ENCODE assay signal across 10 mouse cellular contexts in genomic region chr2:118179873-118180585, GRCm38 (mm10).
DNase-seq lines count a peak whose midpoint lies in the region; ATAC-seq lines count a peak whose summit lies in the region.
"Had no signal": no experiment of that assay in that cellular context is flagged by ENCODE, and none has a peak within 500 bp of the region (broad histone marks: within the 10 kb centered on the region; RNA-seq: fewer than 3 reads in every experiment).

No protein-coding gene starts in this region.

- H3K9me3 ChIP-seq in kidney, embryonic 15.5 days (replicated peaks), result no peaks in the 10 kb centered on the region
- H3K9me3 ChIP-seq in embryonic facial prominence, embryonic 15.5 days (replicated peaks), result no peaks in the 10 kb centered on the region
- H3K9me3 ChIP-seq in intestine, embryonic 15.5 days, result no peaks in the 10 kb centered on the region
- no peaks in the 10 kb centered on the region for H3K9me3 ChIP-seq in neural tube, embryonic 13.5 days
- H3K9me3 ChIP-seq: G1E had no signal

- H3K4me3 ChIP-seq in kidney, embryonic 15.5 days (replicated peaks), result peak overlapping the region; percentile 27
- H3K4me3 ChIP-seq in embryonic facial prominence, embryonic 15.5 days (replicated peaks), result peak overlapping the region; percentile 12; the same call in 1 of the 2 replicates
- no peak overlapping the region for H3K4me3 ChIP-seq in intestine, embryonic 15.5 days (replicated peaks)
- peak overlapping the region; percentile 17; the same call in 1 of the 2 replicates for H3K4me3 ChIP-seq in neural tube, embryonic 13.5 days
- H3K4me3 ChIP-seq: megakaryocyte, embryonic 14.5 days had no signal

- ATAC-seq in kidney, embryonic 15.5 days (replicated peaks; ENCODE audit: low FRiP score), result peak; percentile 52; the same call in 1 of the 2 replicates
- no peak for ATAC-seq in embryonic facial prominence, embryonic 15.5 days (ENCODE audit: insufficient number of reproducible peaks, low FRiP score, low TSS enrichment, low read depth)
- ATAC-seq in intestine, embryonic 15.5 days, result no peak
- ATAC-seq in neural tube, embryonic 13.5 days (ENCODE audit: low read depth), result no peak
- no peak for ATAC-seq in activated CD4-positive, CD25-positive, alpha-beta regulatory T cell, adult 4 months

- H3K4me2 ChIP-seq in kidney, embryonic 15.5 days, result peak overlapping the region; percentile 55
- peak overlapping the region; percentile 42 for H3K4me2 ChIP-seq in embryonic facial prominence, embryonic 15.5 days (replicated peaks)
- H3K4me2 ChIP-seq in intestine, embryonic 15.5 days (replicated peaks), result peak overlapping the region; percentile 51
- H3K4me2 ChIP-seq in neural tube, embryonic 13.5 days, result peak overlapping the region; percentile 45

- intact Hi-C loops in left cerebral cortex, postnatal 25 days (cut with DNase I), result no loop called here

- H3K27me3 ChIP-seq in kidney, embryonic 15.5 days, result no peaks in the 10 kb centered on the region
- H3K27me3 ChIP-seq in embryonic facial prominence, embryonic 15.5 days, result no peaks in the 10 kb centered on the region
- no peaks in the 10 kb centered on the region for H3K27me3 ChIP-seq in intestine, embryonic 15.5 days (replicated peaks)
- no peaks in the 10 kb centered on the region for H3K27me3 ChIP-seq in neural tube, embryonic 13.5 days

- H3K4me1 ChIP-seq in kidney, embryonic 15.5 days, result 0 out of 2 replicates have a peak, but pooled peaks cover 3% of the 10 kb centered on the region
- 0 out of 2 replicates have a peak, but pooled peaks cover 4% of the 10 kb centered on the region for H3K4me1 ChIP-seq in embryonic facial prominence, embryonic 15.5 days
- no peaks in the 10 kb centered on the region for H3K4me1 ChIP-seq in intestine, embryonic 15.5 days (replicated peaks)
- H3K4me1 ChIP-seq in neural tube, embryonic 13.5 days (replicated peaks), result 0 out of 2 replicates have a peak, but pooled peaks cover 3% of the 10 kb centered on the region
- H3K4me1 ChIP-seq: megakaryocyte, embryonic 14.5 days had no signal

- no peaks in the 10 kb centered on the region for H3K36me3 ChIP-seq in kidney, embryonic 15.5 days
- no peaks in the 10 kb centered on the region for H3K36me3 ChIP-seq in embryonic facial prominence, embryonic 15.5 days
- no peaks in the 10 kb centered on the region for H3K36me3 ChIP-seq in intestine, embryonic 15.5 days
- H3K36me3 ChIP-seq in neural tube, embryonic 13.5 days, result no peaks in the 10 kb centered on the region
- H3K36me3 ChIP-seq: G1E had no signal

- no peak overlapping the region for H3K9ac ChIP-seq in kidney, embryonic 15.5 days
- no peak overlapping the region for H3K9ac ChIP-seq in embryonic facial prominence, embryonic 15.5 days
- no peak overlapping the region for H3K9ac ChIP-seq in intestine, embryonic 15.5 days
- H3K9ac ChIP-seq in neural tube, embryonic 13.5 days, result no peak overlapping the region

- no peak for DNase-seq in kidney, postnatal 4 days
- no peak for DNase-seq in left cerebral cortex, postnatal 25 days (ENCODE audit: low spot score in 2 of 2)
- no peak for DNase-seq in cerebellum, adult 11-12 months

- peak overlapping the region; percentile 82 for H3K27ac ChIP-seq in kidney, embryonic 15.5 days
- 0 out of 2 replicates have a peak overlapping the region, but pooled peaks have one; percentile 28 for H3K27ac ChIP-seq in embryonic facial prominence, embryonic 15.5 days (replicated peaks)
- H3K27ac ChIP-seq in intestine, embryonic 15.5 days, result no peak overlapping the region
- no peak overlapping the region for H3K27ac ChIP-seq in neural tube, embryonic 13.5 days (replicated peaks)

Comparison
In these comparisons a context has a peak if more than half of its experiments do, and no peak if none do; other contexts are left out.
1. H3K27ac ChIP-seq: peak in kidney, embryonic 15.5 days (single experiment) and embryonic facial prominence, embryonic 15.5 days (single experiment); none in intestine, embryonic 15.5 days (single experiment) and neural tube, embryonic 13.5 days (single experiment).
2. Peak in every context shown above with its lines, with median percentiles within 50 percentile points of each other: H3K4me2 ChIP-seq.